Mouse (Mus musculus) neural tube, embryonic 11.5 days (tissue): ENCODE measurements at regions not wholly inside any gene's neighbourhood (a gene's known extent, or its start where the extent isn't known, plus 50 kb on each side); places are given as distances from the start of the nearest gene placed in this dataset.
"Not testable (repeated sequence)": the region's sequence is repeated elsewhere in the genome, so short reads cannot be mapped to it uniquely, and the experiment has no call there.

Experiments
- ATAC-seq: fragments of 200-750 bp; cut with Nextera tagmentation; 2 replicates; pipeline ENCODE4 v1.8.0; 2017; ENCODE audit warnings: moderate number of reproducible peaks, mild to moderate bottlenecking, moderate TSS enrichment, moderate library complexity; ENCODE audit not compliant: insufficient read depth, low FRiP score, low TSS enrichment
- DNase-seq: peaks from one replicate; pipeline ENCODE4 v3.0.0-alpha.2; 2015; ENCODE audit warnings: low spot score
- H3K27ac ChIP-seq: fragments of 300-500 bp; sonication (generic); 2 replicates; pipeline ENCODE4 v1.5.1; 2014; ENCODE audit warnings: low read depth, mild to moderate bottlenecking, low read length
- H3K27me3 ChIP-seq: fragments of 300-500 bp; sonication (generic); 2 replicates; pipeline ENCODE4 v1.6.1; 2014; ENCODE audit warnings: mild to moderate bottlenecking, low read length, mixed read lengths; ENCODE audit not compliant: control insufficient read depth, insufficient read depth
- H3K36me3 ChIP-seq: fragments of 300-500 bp; sonication (generic); 2 replicates; pipeline ENCODE4 v1.6.1; 2014; ENCODE audit warnings: mild to moderate bottlenecking, low read length, moderate library complexity, mixed read lengths; ENCODE audit not compliant: control insufficient read depth, insufficient read depth
- H3K4me1 ChIP-seq: fragments of 300-500 bp; sonication (generic); 2 replicates; pipeline ENCODE4 v1.6.1; 2014; ENCODE audit warnings: low read length, mixed read lengths; ENCODE audit not compliant: control insufficient read depth, insufficient read depth
- H3K4me2 ChIP-seq: fragments of 300-500 bp; sonication (generic); 2 replicates; pipeline ENCODE4 v1.6.1; 2014; ENCODE audit warnings: low read depth, mild to moderate bottlenecking, moderate library complexity
- H3K4me3 ChIP-seq: fragments of 300-500 bp; sonication (generic); 2 replicates; pipeline ENCODE4 v1.5.1; 2014; ENCODE audit warnings: low read depth, low read length
- H3K9ac ChIP-seq: fragments of 300-500 bp; sonication (generic); 2 replicates; pipeline ENCODE4 v1.6.1; 2014; ENCODE audit warnings: mild to moderate bottlenecking, low read length
- H3K9me3 ChIP-seq: fragments of 300-500 bp; sonication (generic); 2 replicates; pipeline ENCODE4 v1.6.1; 2016; ENCODE audit warnings: low read length; ENCODE audit not compliant: control insufficient read depth
- WGBS: fragments of 180-500 bp; shearing (Covaris S2); extraction: QIAGEN DNeasy Blood & Tissue Kit; methylation state at CpG from one replicate; pipeline ENCODE4 v1.1.7; 2014; 5-methylcytosine and 5-hydroxymethylcytosine counted together

GRCm38 (mm10) chr8:26768474-26769229 is 208.5 kb upstream of the Zfp703 start:
- Histone ChIP-seq H3K4me2 (no peak overlapping the region), H3K4me1 (peaks cover 9% of the 10 kb centered on the region), H3K9ac (no peak overlapping the region), H3K27me3 (no peaks in the 10 kb centered on the region), H3K36me3 (no peaks in the 10 kb centered on the region), H3K4me3 (no peak overlapping the region), H3K9me3 (no peaks in the 10 kb centered on the region), H3K27ac (no peak overlapping the region)
- DNase-seq = no peak
- no peak for ATAC-seq
- WGBS = 93% methylated on average over 10 of the region's 10 CpGs

- H3K27ac ChIP-seq = 0 out of 2 replicates have a peak overlapping the region, but pooled peaks have one; percentile 29
- ATAC-seq (peak; percentile 89), DNase-seq (peak; percentile 82)
- no peaks in the 10 kb centered on the region for H3K9me3 ChIP-seq
- peaks cover 9% of the 10 kb centered on the region for H3K4me1 ChIP-seq
- 2% methylated on average over 16 of the region's 16 CpGs for whole genome bisulfite sequencing
- H3K4me3 ChIP-seq = no peak overlapping the region
- H3K9ac ChIP-seq = no peak overlapping the region
- peak overlapping the region; percentile 32 for H3K4me2 ChIP-seq
- H3K36me3 ChIP-seq = no peaks in the 10 kb centered on the region
- H3K27me3 ChIP-seq = no peaks in the 10 kb centered on the region
These were observed 206.7 kb upstream of the Zfp703 start for GRCm38 (mm10) chr8:26770424-26770886.

GRCm38 (mm10) chr8:26778917-26779537 is 198.1 kb upstream of the Zfp703 start:
- no peaks in the 10 kb centered on the region for H3K36me3 ChIP-seq
- ATAC-seq (no peak), DNase-seq (no peak)
- H3K4me1 ChIP-seq = peaks cover 3% of the 10 kb centered on the region; the same call in 1 of the 2 replicates
- no peaks in the 10 kb centered on the region for H3K9me3 ChIP-seq
- no peak overlapping the region for H3K4me3 ChIP-seq
- H3K27ac ChIP-seq = no peak overlapping the region
- H3K9ac ChIP-seq = no peak overlapping the region
- 47% methylated on average over 10 of the region's 10 CpGs for WGBS
- no peak overlapping the region for H3K4me2 ChIP-seq
- no peaks in the 10 kb centered on the region; the same call in 1 of the 2 replicates for H3K27me3 ChIP-seq

GRCm38 (mm10) chr8:26780515-26780914 is 196.6 kb upstream of the Zfp703 start:
- ATAC-seq (no peak), DNase-seq (no peak)
- no peaks in the 10 kb centered on the region for H3K36me3 ChIP-seq
- H3K9ac ChIP-seq = no peak overlapping the region
- H3K4me2 ChIP-seq = no peak overlapping the region
- H3K9me3 ChIP-seq = no peaks in the 10 kb centered on the region
- H3K4me1 ChIP-seq = peaks cover 3% of the 10 kb centered on the region; the same call in 1 of the 2 replicates
- 33% methylated on average over 19 of the region's 19 CpGs for WGBS
- H3K4me3 ChIP-seq = no peak overlapping the region
- no peak overlapping the region for H3K27ac ChIP-seq
- H3K27me3 ChIP-seq = no peaks in the 10 kb centered on the region; the same call in 1 of the 2 replicates

- 95% methylated on average over 8 of the region's 8 CpGs for WGBS
These were observed 194.2 kb upstream of the Zfp703 start for GRCm38 (mm10) chr8:26782936-26783335.

GRCm38 (mm10) chr8:26784381-26784780 is 192.7 kb upstream of the Zfp703 start:
- Histone ChIP-seq H3K4me3 (no peak overlapping the region), H3K9me3 (no peaks in the 10 kb centered on the region), H3K36me3 (no peaks in the 10 kb centered on the region), H3K4me2 (no peak overlapping the region), H3K4me1 (peaks cover under 1% of the 10 kb centered on the region; the same call in 1 of the 2 replicates), H3K9ac (no peak overlapping the region), H3K27me3 (no peaks in the 10 kb centered on the region), H3K27ac (no peak overlapping the region)
- ATAC-seq (no peak), DNase-seq (no peak)
- WGBS = 79% methylated on average over 6 of the region's 6 CpGs

More at GRCm38 (mm10) chr8:26782936-26783335, 194.2 kb upstream of the Zfp703 start:
- ATAC-seq, H3K9ac ChIP-seq, H3K4me3 ChIP-seq, H3K27ac ChIP-seq, H3K4me1 ChIP-seq, H3K4me2 ChIP-seq, H3K36me3 ChIP-seq, H3K27me3 ChIP-seq, DNase-seq, H3K9me3 ChIP-seq: not testable (repeated sequence)

GRCm38 (mm10) chr8:26791795-26792194 is 185.3 kb upstream of the Zfp703 start:
- Histone ChIP-seq H3K27ac (no peak overlapping the region), H3K4me3 (no peak overlapping the region), H3K9ac (no peak overlapping the region), H3K36me3 (no peaks in the 10 kb centered on the region), H3K4me2 (no peak overlapping the region), H3K9me3 (no peaks in the 10 kb centered on the region), H3K27me3 (no peaks in the 10 kb centered on the region), H3K4me1 (no peaks in the 10 kb centered on the region)
- DNase-seq = no peak
- no peak for ATAC-seq
- 87% methylated on average over 2 of the region's 2 CpGs for WGBS

- no peaks in the 10 kb centered on the region for H3K36me3 ChIP-seq
- H3K4me2 ChIP-seq = no peak overlapping the region
- DNase-seq (no peak), ATAC-seq (no peak)
- H3K4me1 ChIP-seq = no peaks in the 10 kb centered on the region
- no peak overlapping the region for H3K27ac ChIP-seq
- no peak overlapping the region for H3K4me3 ChIP-seq
- no peaks in the 10 kb centered on the region for H3K27me3 ChIP-seq
- no peak overlapping the region for H3K9ac ChIP-seq
- WGBS = 89% methylated on average over 9 of the region's 9 CpGs
- no peaks in the 10 kb centered on the region for H3K9me3 ChIP-seq
These were observed 183.4 kb upstream of the Zfp703 start for GRCm38 (mm10) chr8:26793606-26794292.
